Mouse (Mus musculus): ENCODE results near the gene Klf2.
A peak's percentile ranks its signal among the peaks of the same experiment; 100 is the strongest.

Klf2 gene

GRCm38 (mm10) chr8:72333429-72334143 is 14.8 kb downstream of the Klf2 start:
- no peak for DNase-seq (ENCODE audit: low spot score)

DNA sequence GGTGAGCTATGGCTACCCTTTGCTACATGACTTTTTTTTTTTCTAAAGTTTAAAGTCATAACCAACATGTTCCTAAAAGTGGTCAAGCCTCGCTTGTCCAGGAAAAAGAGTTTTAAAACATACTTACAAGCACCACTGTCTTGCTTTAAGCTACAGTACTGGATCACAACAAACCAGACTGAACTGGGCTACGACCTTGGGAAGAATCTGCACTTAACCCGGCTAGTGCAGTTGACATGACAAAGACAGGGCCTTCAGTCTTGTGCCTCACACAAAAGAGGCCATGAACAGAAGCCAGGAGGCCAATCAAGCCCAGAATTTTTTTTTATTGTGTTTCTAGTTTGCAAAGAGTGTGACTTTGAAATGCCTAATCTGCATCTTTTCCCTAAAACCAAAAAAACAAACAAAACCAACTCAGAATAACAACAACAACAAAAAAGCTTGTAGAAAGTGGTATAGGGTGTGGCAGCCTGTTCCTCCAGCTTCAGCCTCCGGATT is 15.4 kb downstream of the Klf2 start:
- DNase-seq (ENCODE audit: low spot score), result no peak

DNA sequence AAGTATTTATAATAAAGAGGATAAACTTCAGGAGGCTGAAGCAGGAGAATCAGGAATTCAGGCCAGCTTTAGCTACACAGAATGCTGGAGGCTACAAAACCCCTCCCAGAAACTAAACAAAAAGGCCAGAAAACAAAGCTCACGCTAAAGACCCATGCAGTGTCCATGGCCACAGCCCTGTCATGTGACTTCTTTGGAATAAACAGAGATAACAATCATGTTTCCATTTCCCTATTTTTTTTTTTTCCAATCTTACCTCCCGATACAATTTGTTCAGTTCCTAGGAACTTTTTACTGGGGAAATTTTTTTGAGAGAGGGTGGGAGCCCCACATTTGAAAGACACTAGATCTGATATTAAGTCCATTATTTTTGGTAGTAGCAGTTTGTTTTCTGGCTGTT is 17.4 kb downstream of the Klf2 start:
- DNase-seq (ENCODE audit: low spot score), result no peak

GRCm38 (mm10) chr8:72337034-72337433 is 18.2 kb downstream of the Klf2 start:
- no peak for DNase-seq (ENCODE audit: low spot score)

DNA sequence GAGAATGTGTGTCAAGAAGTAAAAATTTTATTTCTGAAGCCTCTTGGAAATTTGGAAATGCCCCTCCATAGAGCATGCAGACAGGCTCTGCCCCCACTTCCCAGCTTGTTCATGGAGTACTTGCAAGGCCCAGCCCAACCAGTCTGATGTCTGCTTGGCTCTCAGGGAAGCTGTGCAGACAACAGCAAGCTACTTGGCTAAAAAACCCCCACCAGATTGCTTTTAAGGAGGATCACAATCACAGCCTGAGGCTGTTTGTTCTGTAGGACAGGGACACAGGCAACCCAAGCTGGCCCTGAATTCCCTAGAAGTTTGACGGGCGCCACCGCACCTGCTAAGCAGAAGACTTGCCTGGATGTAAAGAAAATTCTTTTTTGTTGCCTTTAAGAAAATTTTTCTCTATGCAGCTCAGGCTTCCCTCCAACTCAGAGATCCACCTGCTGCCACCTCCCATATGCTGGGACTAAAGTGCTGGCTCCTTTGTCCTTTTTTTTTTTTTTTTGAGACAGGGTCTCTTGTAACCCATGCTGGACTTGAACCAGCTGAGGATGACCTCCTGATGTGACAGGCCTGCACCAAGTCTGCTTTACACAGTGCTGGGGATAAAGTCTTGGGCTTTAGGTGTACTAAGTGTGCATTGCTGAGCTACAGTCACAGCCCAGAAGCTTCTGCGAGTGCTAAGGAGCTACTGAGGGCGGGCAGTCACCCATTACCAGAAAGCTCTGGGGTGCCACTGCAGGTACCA is 23.9 kb downstream of the Klf2 start:
- DNase-seq (ENCODE audit: low spot score), result no peak

- DNase-seq (ENCODE audit: low spot score), result no peak
Observed at GRCm38 (mm10) chr8:72343725-72344124, 24.9 kb downstream of the Klf2 start.

DNA sequence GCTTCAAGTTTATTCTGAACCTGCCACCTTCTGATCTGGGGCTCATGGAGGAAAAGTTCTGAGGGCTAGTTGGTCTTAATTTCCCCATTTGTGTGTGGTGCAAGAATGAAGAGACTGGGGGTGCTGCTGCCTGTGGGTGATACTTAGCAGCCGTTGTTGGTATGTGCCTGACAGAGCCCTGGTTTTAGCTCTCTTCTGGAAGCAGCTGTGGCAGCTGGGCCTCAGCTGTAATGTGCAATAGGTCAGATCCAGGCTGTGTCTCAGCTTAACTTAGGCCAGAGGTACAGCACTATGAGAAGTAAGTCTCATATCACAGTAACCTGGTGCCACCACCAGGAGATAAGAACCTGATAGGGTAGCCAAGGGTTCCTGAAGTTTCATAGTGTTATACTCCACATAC is 28.7 kb downstream of the Klf2 start:
- DNase-seq (ENCODE audit: low spot score), result no peak

DNA sequence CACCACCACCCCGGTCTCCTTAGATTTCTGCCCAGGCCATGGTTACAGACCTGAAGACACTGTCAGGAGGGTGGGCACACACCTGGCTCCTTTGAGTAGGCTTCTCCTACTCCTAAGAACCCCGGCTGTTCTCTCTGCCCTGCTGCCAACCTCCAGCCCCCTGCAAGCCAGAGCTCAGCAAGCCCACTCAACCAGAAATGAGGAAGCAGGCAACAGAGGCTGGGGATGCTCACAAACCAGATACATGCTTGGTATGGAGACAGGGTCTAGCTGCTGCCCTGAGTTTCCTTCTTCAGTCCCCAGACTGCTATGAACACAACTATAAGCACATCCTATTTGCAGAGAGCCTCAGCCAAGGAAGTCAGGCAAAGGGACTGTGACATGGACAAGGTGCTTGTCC is 29.3 kb downstream of the Klf2 start:
- no peak for DNase-seq (ENCODE audit: low spot score)

GRCm38 (mm10) chr8:72348956-72349355 is 30.1 kb downstream of the Klf2 start:
- no peak for DNase-seq (ENCODE audit: low spot score)

DNA sequence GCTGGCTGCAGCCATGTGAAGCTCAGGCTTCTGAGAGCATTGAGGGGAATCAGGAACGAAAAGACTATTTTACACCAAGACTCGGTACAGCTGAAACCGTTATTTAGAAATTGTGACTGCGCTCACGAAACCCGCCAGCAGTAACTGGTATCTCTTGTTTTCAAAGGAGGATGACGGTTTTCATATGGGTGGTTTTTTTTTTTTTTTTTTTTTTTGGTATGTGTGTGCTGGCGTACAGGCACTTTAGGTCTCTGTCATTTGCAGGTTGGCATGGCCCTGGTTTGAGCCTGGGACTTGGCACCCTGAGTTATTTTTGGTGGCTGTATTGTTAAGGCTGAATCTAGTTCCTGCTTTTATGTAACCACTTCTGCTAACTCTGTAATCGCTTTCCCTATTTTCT is 31.0 kb downstream of the Klf2 start:
- DNase-seq (ENCODE audit: low spot score), result no peak

- DNase-seq (ENCODE audit: low spot score), result no peak
Observed at GRCm38 (mm10) chr8:72350727-72351126, 31.9 kb downstream of the Klf2 start.

- no peak for DNase-seq (ENCODE audit: low spot score)
Observed at GRCm38 (mm10) chr8:72351405-72352005, 32.7 kb downstream of the Klf2 start.

DNA sequence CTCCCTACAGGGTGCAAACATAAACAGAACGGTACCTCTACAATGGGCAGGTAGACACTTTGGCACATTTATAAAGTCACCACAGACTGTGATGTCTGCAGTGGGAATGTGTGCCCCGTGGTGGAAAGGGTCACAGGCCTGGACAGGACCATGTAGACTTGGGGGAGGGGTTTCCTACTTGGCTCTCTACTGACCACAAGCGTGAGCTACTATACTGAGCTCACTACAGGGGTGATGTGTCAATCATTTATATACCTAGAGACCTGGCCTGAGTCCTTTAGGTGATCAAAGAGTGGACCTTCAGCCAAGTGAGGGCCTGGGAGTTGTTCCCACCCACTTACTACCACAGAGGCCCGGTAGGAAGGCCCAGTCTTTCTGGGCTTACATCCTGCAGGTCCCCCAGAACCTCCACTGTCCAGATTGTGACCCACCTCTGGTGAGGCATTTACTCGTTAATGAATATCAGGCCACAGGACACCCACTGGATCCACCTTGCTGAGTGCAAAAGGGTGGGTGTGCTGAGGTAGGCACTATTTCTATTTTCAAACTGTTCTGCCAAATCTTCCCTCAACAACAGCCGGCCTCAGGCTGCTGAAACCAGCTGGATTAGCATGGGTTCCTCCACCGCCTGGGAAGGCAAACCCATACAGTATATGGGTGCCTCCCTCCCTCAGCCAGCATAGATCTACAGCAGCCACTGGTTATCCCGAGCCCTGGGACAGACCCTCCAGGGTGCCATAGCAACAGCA is 34.3 kb downstream of the Klf2 start:
- no peak for DNase-seq (ENCODE audit: low spot score)

DNA sequence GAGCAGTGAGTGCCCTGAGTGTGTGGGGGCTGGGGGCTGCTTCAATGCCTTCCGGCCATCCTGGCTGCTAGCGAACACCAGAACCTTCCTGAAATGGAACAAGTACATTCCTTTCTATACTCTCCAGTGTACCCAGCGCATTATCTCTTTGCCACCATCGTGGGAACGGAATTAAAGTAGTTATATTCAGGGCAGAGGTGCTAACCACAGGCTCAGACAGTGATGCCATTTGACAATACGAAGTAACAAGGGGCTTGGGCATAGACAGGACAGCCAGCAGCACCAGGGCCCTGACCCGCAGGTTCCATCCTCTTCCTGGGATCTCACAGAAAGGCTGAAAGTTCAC is 34.8 kb downstream of the Klf2 start:
- no peak for DNase-seq (ENCODE audit: low spot score)

- no peak for DNase-seq (ENCODE audit: low spot score)
Observed at GRCm38 (mm10) chr8:72354272-72354671, 35.4 kb downstream of the Klf2 start.

- DNase-seq (ENCODE audit: low spot score), result no peak
Observed at GRCm38 (mm10) chr8:72356593-72356992, 37.8 kb downstream of the Klf2 start.

DNA sequence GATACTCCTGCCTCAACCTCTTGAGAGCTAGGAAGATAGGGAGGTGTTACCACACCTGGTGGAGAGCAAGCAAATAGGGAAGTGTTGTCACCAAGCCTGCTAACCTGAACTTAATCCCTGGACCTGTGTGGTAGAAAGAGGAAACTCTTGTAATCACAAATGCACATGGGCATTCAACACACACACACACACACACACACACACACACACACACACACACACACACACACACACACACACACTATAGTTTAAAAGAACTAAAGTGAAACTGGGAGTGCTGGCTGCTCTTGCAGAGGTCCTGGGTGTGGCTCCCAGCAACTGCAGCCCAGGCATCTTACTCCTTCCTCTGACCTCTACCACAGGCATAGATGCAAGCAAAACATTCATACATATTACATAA is 41.3 kb downstream of the Klf2 start:
- no peak for DNase-seq (ENCODE audit: low spot score)

DNA sequence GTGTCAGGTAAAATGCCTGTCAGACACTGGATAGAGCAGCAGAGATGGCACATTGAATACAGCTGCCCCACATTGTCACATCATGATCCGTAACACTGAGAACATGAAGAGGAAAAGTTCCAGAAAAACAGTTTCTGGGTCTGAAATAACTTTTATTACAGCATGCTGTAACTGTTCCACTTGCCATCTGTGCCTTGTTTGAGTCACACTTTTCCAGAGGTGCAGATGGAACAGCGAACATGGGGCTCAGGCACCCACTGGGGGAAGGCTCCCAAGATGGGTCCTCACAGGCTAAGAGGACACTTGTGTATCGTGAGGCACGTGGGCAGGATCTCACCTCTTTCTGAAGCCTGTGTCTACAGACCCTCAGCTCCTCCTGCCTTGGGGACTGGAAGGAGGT is 43.9 kb downstream of the Klf2 start:
- no peak for DNase-seq (ENCODE audit: low spot score)

- no peak for DNase-seq (ENCODE audit: low spot score)
Observed at GRCm38 (mm10) chr8:72363457-72363856, 44.6 kb downstream of the Klf2 start.

DNA sequence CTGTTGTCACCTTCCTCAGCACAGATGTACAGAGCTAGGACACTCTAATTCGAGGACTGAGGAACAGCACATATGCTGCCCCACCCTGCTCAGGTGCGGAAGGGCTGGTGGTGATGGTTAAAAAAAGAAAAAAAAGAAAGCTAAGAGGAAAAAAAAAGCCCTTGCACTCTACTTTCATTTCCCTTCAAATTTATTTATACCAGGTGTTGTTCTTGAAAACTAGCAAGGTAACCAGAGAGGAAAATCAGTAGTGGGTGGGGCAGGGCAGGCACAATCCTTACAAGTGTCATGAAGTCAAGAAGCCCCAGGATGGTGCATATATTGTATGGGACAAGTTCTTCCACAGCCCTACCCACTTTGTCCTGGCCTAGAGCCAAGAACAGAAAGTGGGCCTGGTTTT is 46.2 kb downstream of the Klf2 start:
- no peak for DNase-seq (ENCODE audit: low spot score)

- DNase-seq (ENCODE audit: low spot score), result peak; percentile 89
Observed at GRCm38 (mm10) chr8:72365826-72366225, 47.0 kb downstream of the Klf2 start.

DNA sequence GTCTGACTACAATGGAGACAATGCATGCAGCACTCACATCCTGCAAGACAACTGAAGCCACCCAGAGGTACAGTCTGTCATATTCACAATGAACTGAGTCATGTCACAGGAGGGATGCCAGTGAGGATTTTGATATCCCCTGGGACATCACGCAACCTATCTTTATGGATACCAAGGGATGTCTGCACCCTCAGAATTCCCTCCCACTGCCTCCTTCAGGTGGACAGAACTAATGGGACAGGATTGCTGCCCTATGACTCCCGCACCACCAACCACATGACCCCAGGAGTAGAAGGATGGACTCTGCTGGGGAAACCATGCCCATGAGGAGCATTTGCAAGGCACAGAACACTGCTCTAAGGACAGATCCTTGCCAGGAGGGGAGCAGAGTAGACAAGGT is 47.6 kb downstream of the Klf2 start:
- DNase-seq (ENCODE audit: low spot score), result no peak

Data from testis, postnatal 10 days (tissue).